Mouse (Mus musculus): ENCODE data around the gene Agap1. TPM values are rescaled to one million over a fixed set of nuclear protein-coding genes. Genes with fewer than 3 reads are reported as not detected.

The Agap1 gene
- polyA plus RNA-seq, 1 experiment from 2014 or later: 17.6 TPM

GRCm38 (mm10) chr1:89709824-89710223 lies 255.2 kb downstream of the Agap1 start:
- Histone ChIP-seq H3K4me1 (ENCODE audit: control insufficient read depth, insufficient read depth, low read length) (no peaks in the 10 kb centered on the region), H3K9me3 (ENCODE audit: control insufficient read depth, low read depth, low read length) (no peaks in the 10 kb centered on the region), H3K36me3 (ENCODE audit: control insufficient read depth, insufficient read depth, low read length) (no peaks in the 10 kb centered on the region), H3K4me2 (replicated peaks; ENCODE audit: low read depth, low read length) (no peak overlapping the region), H3K4me3 (ENCODE audit: low read depth, low read length) (no peak overlapping the region), H3K27me3 (ENCODE audit: control insufficient read depth, insufficient read depth, low read length) (no peaks in the 10 kb centered on the region), H3K27ac (ENCODE audit: low read length) (no peak overlapping the region), H3K9ac (replicated peaks; ENCODE audit: low read depth, low read length) (no peak overlapping the region)
- WGBS: 74% methylated on average over 5 of the region's 5 CpGs
- no peak for ATAC-seq (ENCODE audit: insufficient number of reproducible peaks, insufficient read depth, low FRiP score, low read depth)

- Histone ChIP-seq H3K4me2 (replicated peaks; ENCODE audit: low read depth, low read length) (no peak overlapping the region), H3K9me3 (ENCODE audit: control insufficient read depth, low read depth, low read length) (no peaks in the 10 kb centered on the region), H3K27ac (ENCODE audit: low read length) (no peak overlapping the region), H3K4me3 (ENCODE audit: low read depth, low read length) (no peak overlapping the region), H3K27me3 (ENCODE audit: control insufficient read depth, insufficient read depth, low read length) (no peaks in the 10 kb centered on the region), H3K4me1 (ENCODE audit: control insufficient read depth, insufficient read depth, low read length) (no peaks in the 10 kb centered on the region), H3K36me3 (ENCODE audit: control insufficient read depth, insufficient read depth, low read length) (no peaks in the 10 kb centered on the region), H3K9ac (replicated peaks; ENCODE audit: low read depth, low read length) (no peak overlapping the region)
- ATAC-seq (ENCODE audit: insufficient number of reproducible peaks, insufficient read depth, low FRiP score, low read depth): no peak
- 74% methylated on average over 5 of the region's 5 CpGs for WGBS
These were observed 259.1 kb downstream of the Agap1 start for GRCm38 (mm10) chr1:89713681-89714080.

- no peaks in the 10 kb centered on the region for H3K27me3 ChIP-seq (ENCODE audit: control insufficient read depth, insufficient read depth, low read length)
- WGBS: 65% methylated on average over 18 of the region's 18 CpGs
- no peak for ATAC-seq (ENCODE audit: insufficient number of reproducible peaks, insufficient read depth, low FRiP score, low read depth)
- H3K27ac ChIP-seq (ENCODE audit: low read length): no peak overlapping the region
- H3K9ac ChIP-seq (replicated peaks; ENCODE audit: low read depth, low read length): no peak overlapping the region
- no peak overlapping the region for H3K4me3 ChIP-seq (ENCODE audit: low read depth, low read length)
- no peaks in the 10 kb centered on the region for H3K4me1 ChIP-seq (ENCODE audit: control insufficient read depth, insufficient read depth, low read length)
- no peaks in the 10 kb centered on the region for H3K9me3 ChIP-seq (ENCODE audit: control insufficient read depth, low read depth, low read length)
- no peak overlapping the region for H3K4me2 ChIP-seq (replicated peaks; ENCODE audit: low read depth, low read length)
- H3K36me3 ChIP-seq (ENCODE audit: control insufficient read depth, insufficient read depth, low read length): no peaks in the 10 kb centered on the region
These were observed 259.8 kb downstream of the Agap1 start for GRCm38 (mm10) chr1:89714165-89714980.

GRCm38 (mm10) chr1:89716234-89716633 lies 261.6 kb downstream of the Agap1 start:
- no peak overlapping the region for H3K4me2 ChIP-seq (replicated peaks; ENCODE audit: low read depth, low read length)
- WGBS: 82% methylated on average over 2 of the region's 2 CpGs
- ATAC-seq (ENCODE audit: insufficient number of reproducible peaks, insufficient read depth, low FRiP score, low read depth): no peak
- H3K27me3 ChIP-seq (ENCODE audit: control insufficient read depth, insufficient read depth, low read length): no peaks in the 10 kb centered on the region
- H3K36me3 ChIP-seq (ENCODE audit: control insufficient read depth, insufficient read depth, low read length): no peaks in the 10 kb centered on the region
- no peak overlapping the region for H3K4me3 ChIP-seq (ENCODE audit: low read depth, low read length)
- H3K4me1 ChIP-seq (ENCODE audit: control insufficient read depth, insufficient read depth, low read length): no peaks in the 10 kb centered on the region
- no peak overlapping the region for H3K27ac ChIP-seq (ENCODE audit: low read length)
- H3K9ac ChIP-seq (replicated peaks; ENCODE audit: low read depth, low read length): no peak overlapping the region
- no peaks in the 10 kb centered on the region for H3K9me3 ChIP-seq (ENCODE audit: control insufficient read depth, low read depth, low read length)

- no peak overlapping the region for H3K4me2 ChIP-seq (replicated peaks; ENCODE audit: low read depth, low read length)
- no peaks in the 10 kb centered on the region for H3K9me3 ChIP-seq (ENCODE audit: control insufficient read depth, low read depth, low read length)
- H3K4me1 ChIP-seq (ENCODE audit: control insufficient read depth, insufficient read depth, low read length): no peaks in the 10 kb centered on the region
- ATAC-seq (ENCODE audit: insufficient number of reproducible peaks, insufficient read depth, low FRiP score, low read depth): no peak
- no peak overlapping the region for H3K9ac ChIP-seq (replicated peaks; ENCODE audit: low read depth, low read length)
- no peak overlapping the region for H3K27ac ChIP-seq (ENCODE audit: low read length)
- H3K36me3 ChIP-seq (ENCODE audit: control insufficient read depth, insufficient read depth, low read length): no peaks in the 10 kb centered on the region
- 91% methylated on average over 4 of the region's 4 CpGs for WGBS
- no peak overlapping the region for H3K4me3 ChIP-seq (ENCODE audit: low read depth, low read length)
- H3K27me3 ChIP-seq (ENCODE audit: control insufficient read depth, insufficient read depth, low read length): no peaks in the 10 kb centered on the region
These were observed 262.5 kb downstream of the Agap1 start for GRCm38 (mm10) chr1:89717100-89717499.

- Histone ChIP-seq H3K36me3 (ENCODE audit: control insufficient read depth, insufficient read depth, low read length) (no peaks in the 10 kb centered on the region), H3K4me3 (ENCODE audit: low read depth, low read length) (no peak overlapping the region), H3K4me2 (replicated peaks; ENCODE audit: low read depth, low read length) (no peak overlapping the region), H3K4me1 (ENCODE audit: control insufficient read depth, insufficient read depth, low read length) (peaks cover 3% of the 10 kb centered on the region; the same call in 1 of the 2 replicates), H3K27me3 (ENCODE audit: control insufficient read depth, insufficient read depth, low read length) (no peaks in the 10 kb centered on the region), H3K27ac (ENCODE audit: low read length) (no peak overlapping the region), H3K9ac (replicated peaks; ENCODE audit: low read depth, low read length) (no peak overlapping the region), H3K9me3 (ENCODE audit: control insufficient read depth, low read depth, low read length) (no peaks in the 10 kb centered on the region)
- ATAC-seq (ENCODE audit: insufficient number of reproducible peaks, insufficient read depth, low FRiP score, low read depth): no peak
- 58% methylated on average over 7 of the region's 7 CpGs for WGBS
These were observed 264.3 kb downstream of the Agap1 start for GRCm38 (mm10) chr1:89718782-89719403.

GRCm38 (mm10) chr1:89724141-89724540 lies 269.5 kb downstream of the Agap1 start:
- ATAC-seq (ENCODE audit: insufficient number of reproducible peaks, insufficient read depth, low FRiP score, low read depth): no peak

GRCm38 (mm10) chr1:89724555-89724954 lies 269.9 kb downstream of the Agap1 start:
- Histone ChIP-seq H3K9me3 (ENCODE audit: control insufficient read depth, low read depth, low read length) (no peaks in the 10 kb centered on the region), H3K36me3 (ENCODE audit: control insufficient read depth, insufficient read depth, low read length) (peaks cover 4% of the 10 kb centered on the region; the same call in 1 of the 2 replicates), H3K27ac (ENCODE audit: low read length) (no peak overlapping the region), H3K9ac (replicated peaks; ENCODE audit: low read depth, low read length) (no peak overlapping the region), H3K4me1 (ENCODE audit: control insufficient read depth, insufficient read depth, low read length) (peaks cover 9% of the 10 kb centered on the region; the same call in 1 of the 2 replicates), H3K27me3 (ENCODE audit: control insufficient read depth, insufficient read depth, low read length) (no peaks in the 10 kb centered on the region), H3K4me2 (replicated peaks; ENCODE audit: low read depth, low read length) (no peak overlapping the region), H3K4me3 (ENCODE audit: low read depth, low read length) (no peak overlapping the region)
- WGBS: 47% methylated on average over 6 of the region's 6 CpGs
- no peak for ATAC-seq (ENCODE audit: insufficient number of reproducible peaks, insufficient read depth, low FRiP score, low read depth)

More at GRCm38 (mm10) chr1:89724141-89724540, 269.5 kb downstream of the Agap1 start:
- Histone ChIP-seq H3K4me2 (replicated peaks; ENCODE audit: low read depth, low read length) (no peak overlapping the region), H3K9me3 (ENCODE audit: control insufficient read depth, low read depth, low read length) (no peaks in the 10 kb centered on the region), H3K4me1 (ENCODE audit: control insufficient read depth, insufficient read depth, low read length) (peaks cover 9% of the 10 kb centered on the region; the same call in 1 of the 2 replicates), H3K27ac (ENCODE audit: low read length) (no peak overlapping the region), H3K36me3 (ENCODE audit: control insufficient read depth, insufficient read depth, low read length) (peaks cover 4% of the 10 kb centered on the region; the same call in 1 of the 2 replicates), H3K4me3 (ENCODE audit: low read depth, low read length) (no peak overlapping the region), H3K27me3 (ENCODE audit: control insufficient read depth, insufficient read depth, low read length) (no peaks in the 10 kb centered on the region), H3K9ac (replicated peaks; ENCODE audit: low read depth, low read length) (no peak overlapping the region)
- 37% methylated on average over 3 of the region's 3 CpGs for WGBS

Measured in stomach, embryonic 14.5 days (tissue).